Mouse (Mus musculus): ENCODE data around the gene Tor1b. TPM values are rescaled to one million over a fixed set of nuclear protein-coding genes. Genes with fewer than 3 reads are reported as not detected.

The Tor1b gene
- total and polyA plus RNA-seq, 3 experiments, result 23.1 to 31.1 (median 25.3) TPM

- peaks cover 6 to 25% of the 10 kb centered on the region in 2 experiments; a peak in 3 of 4 replicates for H3K4me1 ChIP-seq (ENCODE audit: control insufficient read depth in 1 of 2, insufficient read depth in 2 of 2)
- in situ Hi-C loops (cut with MboI; ENCODE audit: low pct_ligation_motif_present, low pct_unique_long_range_greater_than_20kb, low sequenced_read_pairs) (no loop called here), dilution Hi-C loops (cut with MboI; ENCODE audit: extremely low pct_ligation_motif_present, extremely low pct_unique_long_range_greater_than_20kb, low sequenced_read_pairs) (no loop called here)
- no peak overlapping the region for H3K9ac ChIP-seq (ENCODE audit: insufficient read depth, low read depth)
- peaks cover 34% of the 10 kb centered on the region for H3K79me2 ChIP-seq (replicated peaks; ENCODE audit: control insufficient read depth, extremely low read depth, insufficient read depth, poor library complexity, severe bottlenecking)
- H3K36me3 ChIP-seq (replicated peaks in 1 of 2; ENCODE audit: control insufficient read depth in 1 of 2, insufficient read depth in 1 of 2, low read length in 1 of 2), result peaks cover 67 to 80% of the 10 kb centered on the region in 2 experiments
- no peaks in the 10 kb centered on the region for H3K9me3 ChIP-seq (replicated peaks; ENCODE audit: low read length)
- no peak for TF ChIP-seq TBP (conservative IDR thresholded peaks at IDR 0.05; ENCODE audit: low read depth, low read length)
- peak; percentile 21; the same call in 1 of the 2 replicates for TF ChIP-seq POLR2AphosphoS2 (IDR thresholded peaks at IDR 0.05; ENCODE audit: low read depth, low read length)
- TF ChIP-seq CHD1 (IDR thresholded peaks at IDR 0.05; ENCODE audit: low read depth, low read length), result no peak
- H3K4me3 ChIP-seq (replicated peaks in 1 of 3; ENCODE audit: low read depth in 2 of 3, low read length in 2 of 3, poor library complexity in 1 of 3), result no peak overlapping the region
- H3K4me2 ChIP-seq (ENCODE audit: insufficient read depth, low read depth, poor library complexity, severe bottlenecking), result no peak overlapping the region
- no peak overlapping the region for H3K27ac ChIP-seq (ENCODE audit: insufficient read depth, low read depth)
- H3K27me3 ChIP-seq (replicated peaks), result no peaks in the 10 kb centered on the region
- DNase-seq (ENCODE audit: extremely low read depth), result no peak
These were observed 4.8 kb downstream of the Tor1b start for GRCm38 (mm10) chr2:30957511-30957910.

GRCm38 (mm10) chr2:30958726-30959125 lies 6.0 kb downstream of the Tor1b start:
- Histone ChIP-seq H3K4me3 (replicated peaks in 1 of 3; ENCODE audit: low read depth in 2 of 3, low read length in 2 of 3, poor library complexity in 1 of 3) (no peak overlapping the region), H3K4me2 (ENCODE audit: insufficient read depth, low read depth, poor library complexity, severe bottlenecking) (no peak overlapping the region), H3K36me3 (replicated peaks in 1 of 2; ENCODE audit: control insufficient read depth in 1 of 2, insufficient read depth in 1 of 2, low read length in 1 of 2) (peaks cover 79 to 92% of the 10 kb centered on the region in 2 experiments), H3K9ac (ENCODE audit: insufficient read depth, low read depth) (no peak overlapping the region), H3K27ac (ENCODE audit: insufficient read depth, low read depth) (no peak overlapping the region), H3K9me3 (replicated peaks; ENCODE audit: low read length) (no peaks in the 10 kb centered on the region), H3K4me1 (ENCODE audit: control insufficient read depth in 1 of 2, insufficient read depth in 2 of 2) (peaks cover 6 to 24% of the 10 kb centered on the region in 2 experiments; a peak in 3 of 4 replicates), H3K79me2 (replicated peaks; ENCODE audit: control insufficient read depth, extremely low read depth, insufficient read depth, poor library complexity, severe bottlenecking) (peaks cover 26% of the 10 kb centered on the region), H3K27me3 (replicated peaks) (no peaks in the 10 kb centered on the region)
- TF ChIP-seq NRF1 (IDR thresholded peaks at IDR 0.05; ENCODE audit: low read depth, low read length), result no peak
- no peak for TF ChIP-seq E2F4 (IDR thresholded peaks at IDR 0.05; ENCODE audit: insufficient replicate concordance, low read depth, low read length)
- no peak for TF ChIP-seq PAX5 (IDR thresholded peaks at IDR 0.05; ENCODE audit: low read length)
- no peak for TF ChIP-seq UBTF (IDR thresholded peaks at IDR 0.05; ENCODE audit: low read depth, low read length)
- no peak for TF ChIP-seq SMC3 (IDR thresholded peaks at IDR 0.05; ENCODE audit: low read depth, low read length)
- no peak for TF ChIP-seq CTCF (conservative IDR thresholded peaks at IDR 0.05 in 1 of 2, IDR thresholded peaks at IDR 0.05 in 1 of 2; ENCODE audit: low read depth in 2 of 2, low read length in 2 of 2)
- TF ChIP-seq POLR2AphosphoS2 (IDR thresholded peaks at IDR 0.05; ENCODE audit: low read depth, low read length), result no peak
- no peak for TF ChIP-seq KAT2A (IDR thresholded peaks at IDR 0.05; ENCODE audit: insufficient replicate concordance, low read length)
- TF ChIP-seq ZMIZ1 (IDR thresholded peaks at IDR 0.05; ENCODE audit: low read depth, low read length), result no peak
- TF ChIP-seq TBP (conservative IDR thresholded peaks at IDR 0.05; ENCODE audit: low read depth, low read length), result no peak
- TF ChIP-seq RAD21 (IDR thresholded peaks at IDR 0.05; ENCODE audit: low read depth, low read length), result no peak
- TF ChIP-seq ZKSCAN1 (IDR thresholded peaks at IDR 0.05; ENCODE audit: borderline replicate concordance, low read depth, low read length), result no peak
- TF ChIP-seq HCFC1 (IDR thresholded peaks at IDR 0.05; ENCODE audit: low read depth, low read length), result no peak
- TF ChIP-seq POLR2A (IDR thresholded peaks at IDR 0.05; ENCODE audit: low read depth, low read length), result no peak
- TF ChIP-seq CHD2 (IDR thresholded peaks at IDR 0.05; ENCODE audit: low read length), result no peak
- no peak for TF ChIP-seq RCOR1 (conservative IDR thresholded peaks at IDR 0.05; ENCODE audit: low read depth, low read length)
- TF ChIP-seq JUND (conservative IDR thresholded peaks at IDR 0.05; ENCODE audit: low read depth, low read length), result no peak
- TF ChIP-seq GABPA (IDR thresholded peaks at IDR 0.05; ENCODE audit: insufficient replicate concordance, low read depth, low read length), result no peak
- no peak for TF ChIP-seq ELF1 (IDR thresholded peaks at IDR 0.05; ENCODE audit: low read depth, low read length)
- no peak for TF ChIP-seq CHD1 (IDR thresholded peaks at IDR 0.05; ENCODE audit: low read depth, low read length)
- no peak for DNase-seq (ENCODE audit: extremely low read depth)
- in situ Hi-C loops (cut with MboI; ENCODE audit: low pct_ligation_motif_present, low pct_unique_long_range_greater_than_20kb, low sequenced_read_pairs) (no loop called here), dilution Hi-C loops (cut with MboI; ENCODE audit: extremely low pct_ligation_motif_present, extremely low pct_unique_long_range_greater_than_20kb, low sequenced_read_pairs) (no loop called here)
